Mouse (Mus musculus): ENCODE measurements at regions not wholly inside any gene's neighbourhood (a gene's known extent, or its start where the extent isn't known, plus 50 kb on each side); places are given as distances from the start of the nearest gene placed in this dataset.

GRCm38 (mm10) chr11:63502181-63502580, 373.4 kb downstream of the Pmp22 start:
- TF ChIP-seq POLR2A (IDR thresholded peaks at IDR 0.05; ENCODE audit: borderline replicate concordance, control insufficient read depth, low read depth, low read length) (no peak), CTCF (IDR thresholded peaks at IDR 0.05; ENCODE audit: control insufficient read depth, insufficient read depth, low read length) (no peak)

Measured in bone marrow, adult 2 months (tissue).